In genomic region chr19:48331640-48332039, GRCm38 (mm10) we compare ENCODE assay signal across 12 mouse cellular contexts.
DNase-seq lines count a peak whose midpoint lies in the region; ATAC-seq and TF ChIP-seq lines count a peak whose summit lies in the region.
"Had no signal": no experiment of that assay in that cellular context is flagged by ENCODE, and none has a peak within 500 bp of the region (broad histone marks: within the 10 kb centered on the region; RNA-seq: fewer than 3 reads in every experiment).

No protein-coding gene starts in this region.

- ATAC-seq in forebrain, embryonic 16.5 days = 0 out of 2 replicates have a peak, but pooled peaks have one; percentile 12
- ATAC-seq: CD4-positive, CD25-positive, alpha-beta regulatory T cell, adult 4 months had no signal

- TF ChIP-seq POLR2A in thymus, adult 2 months (IDR thresholded peaks at IDR 0.05; ENCODE audit: control insufficient read depth, extremely low read depth, insufficient read depth, low read length, poor library complexity) = no peak

- no peak overlapping the region for H3K27ac ChIP-seq in forebrain, embryonic 16.5 days (ENCODE audit: low read length)
- no peak overlapping the region for H3K27ac ChIP-seq in forebrain, embryonic 10.5 days
- H3K27ac ChIP-seq in layer of hippocampus, adult 2 months = no peak overlapping the region
- no peak overlapping the region for H3K27ac ChIP-seq in thymus, adult 2 months (ENCODE audit: control insufficient read depth, insufficient read depth, low read length)
- H3K27ac ChIP-seq: liver, embryonic 15.5 days had no signal

- DNase-seq in forebrain, embryonic 10.5 days (ENCODE audit: extremely low spot score, low spot score) = no peak
- DNase-seq in layer of hippocampus, adult 2 months (ENCODE audit: low spot score in 2 of 2) = no peak
- DNase-seq in layer of hippocampus, postnatal 14 days (ENCODE audit: low spot score in 2 of 2) = no peak
- DNase-seq in 3T3-L1 (ENCODE audit: low read depth, low spot score) (peak; percentile 8), ZHBTc4 (ENCODE audit: low read depth, low spot score) (peak; percentile 64)
- no peak for DNase-seq in thymus, adult 2 months
- no peak for DNase-seq in urinary bladder, postnatal 25 days (ENCODE audit: low spot score)
- DNase-seq: cerebellum, adult 11 months; gastrocnemius, postnatal 14 days had no signal

- no peaks in the 10 kb centered on the region for H3K36me3 ChIP-seq in forebrain, embryonic 16.5 days (ENCODE audit: control insufficient read depth, insufficient read depth)
- H3K36me3 ChIP-seq in forebrain, embryonic 10.5 days (replicated peaks) = no peaks in the 10 kb centered on the region
- no peaks in the 10 kb centered on the region for H3K36me3 ChIP-seq in thymus, adult 2 months (ENCODE audit: control insufficient read depth, insufficient read depth, low read length)
- H3K36me3 ChIP-seq: liver, embryonic 15.5 days had no signal

- H3K4me3 ChIP-seq in forebrain, embryonic 16.5 days (replicated peaks; ENCODE audit: low read length) = no peak overlapping the region
- no peak overlapping the region for H3K4me3 ChIP-seq in forebrain, embryonic 10.5 days
- H3K4me3 ChIP-seq in layer of hippocampus, adult 2 months = no peak overlapping the region
- no peak overlapping the region for H3K4me3 ChIP-seq in thymus, adult 2 months (ENCODE audit: control insufficient read depth, insufficient read depth, low read length)
- H3K4me3 ChIP-seq: liver, embryonic 15.5 days had no signal

- TF ChIP-seq CTCF in layer of hippocampus, adult 2 months (conservative IDR thresholded peaks at IDR 0.05) = peak; percentile 77
- TF ChIP-seq CTCF in thymus, adult 2 months (IDR thresholded peaks at IDR 0.05; ENCODE audit: borderline replicate concordance, control insufficient read depth, extremely low read depth, insufficient read depth, low read length, poor library complexity) = no peak

- no peaks in the 10 kb centered on the region for H3K9me3 ChIP-seq in forebrain, embryonic 16.5 days (ENCODE audit: control insufficient read depth, low read length)
- H3K9me3 ChIP-seq in forebrain, embryonic 10.5 days = no peaks in the 10 kb centered on the region
- H3K9me3 ChIP-seq: liver, embryonic 15.5 days had no signal

- H3K4me1 ChIP-seq in forebrain, embryonic 16.5 days (replicated peaks; ENCODE audit: control insufficient read depth, insufficient read depth, low read length) = no peaks in the 10 kb centered on the region; the same call in 1 of the 2 replicates
- peaks cover 8% of the 10 kb centered on the region; the same call in 1 of the 2 replicates for H3K4me1 ChIP-seq in forebrain, embryonic 10.5 days
- H3K4me1 ChIP-seq in thymus, adult 2 months (replicated peaks; ENCODE audit: control insufficient read depth, insufficient read depth, low read length) = no peaks in the 10 kb centered on the region
- H3K4me1 ChIP-seq: liver, embryonic 15.5 days had no signal

- no peak overlapping the region for H3K4me2 ChIP-seq in forebrain, embryonic 16.5 days (ENCODE audit: low read length)
- H3K4me2 ChIP-seq: liver, embryonic 15.5 days had no signal

- WGBS in forebrain, embryonic 16.5 days = 18% methylated on average over 1 of the region's 1 CpGs
- WGBS in forebrain, embryonic 10.5 days = 21% methylated on average over 1 of the region's 1 CpGs
- 19% methylated on average over 1 of the region's 1 CpGs for WGBS in thymus, adult 2 months

- no peaks in the 10 kb centered on the region for H3K27me3 ChIP-seq in forebrain, embryonic 16.5 days (replicated peaks; ENCODE audit: control insufficient read depth, insufficient read depth, low read length)
- no peaks in the 10 kb centered on the region for H3K27me3 ChIP-seq in forebrain, embryonic 10.5 days (ENCODE audit: poor library complexity, severe bottlenecking)
- H3K27me3 ChIP-seq in thymus, adult 2 months (ENCODE audit: control insufficient read depth, insufficient read depth, low read length) = no peaks in the 10 kb centered on the region
- H3K27me3 ChIP-seq: liver, embryonic 15.5 days had no signal

- H3K9ac ChIP-seq in forebrain, embryonic 16.5 days (replicated peaks; ENCODE audit: low read depth, low read length) = no peak overlapping the region
- H3K9ac ChIP-seq: liver, embryonic 15.5 days had no signal

Comparison
In these comparisons a context has a peak if more than half of its experiments do, and no peak if none do; other contexts are left out.
1. DNase-seq: peak in 3T3-L1 (single experiment) and ZHBTc4 (single experiment); none in forebrain, embryonic 10.5 days (single experiment), layer of hippocampus, adult 2 months (0 of 2), layer of hippocampus, postnatal 14 days (0 of 2), thymus, adult 2 months (single experiment) and urinary bladder, postnatal 25 days (single experiment).